Comparison of ENCODE assay signal across 18 mouse cellular contexts in the genomic region with DNA sequence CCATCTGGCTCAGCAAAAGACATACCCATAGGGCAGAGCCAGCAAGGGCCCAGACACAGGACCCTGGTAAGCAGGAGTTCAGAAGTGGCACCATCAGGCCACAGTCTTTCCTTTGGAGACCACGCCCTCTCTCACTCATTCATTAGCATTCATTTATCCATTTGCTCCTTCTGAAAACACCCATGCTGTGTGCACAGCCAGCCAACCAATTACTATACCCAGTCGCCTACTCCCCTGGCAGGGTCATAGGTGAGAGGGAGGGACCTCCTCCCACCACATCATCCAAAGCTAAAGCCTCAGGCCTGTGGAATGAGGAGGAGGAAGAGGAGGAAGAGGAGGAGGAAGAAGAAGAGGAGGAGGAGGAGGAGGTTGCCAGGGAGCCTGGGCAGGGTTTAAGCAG.
DNase-seq lines count a peak whose midpoint lies in the region; ATAC-seq and TF ChIP-seq lines count a peak whose summit lies in the region.
"Had no signal": no experiment of that assay in that cellular context is flagged by ENCODE, and none has a peak within 500 bp of the region (broad histone marks: within the 10 kb centered on the region; RNA-seq: fewer than 3 reads in every experiment).

No protein-coding gene starts in this region.

- H3K27ac ChIP-seq in forebrain, embryonic 10.5 days = peak overlapping the region; percentile 72; the same call in 1 of the 2 replicates
- H3K27ac ChIP-seq in forebrain, embryonic 14.5 days (ENCODE audit: low read depth, low read length) = no peak overlapping the region
- no peak overlapping the region for H3K27ac ChIP-seq in kidney, postnatal 0 days
- no peak overlapping the region for H3K27ac ChIP-seq in kidney, adult 2 months (ENCODE audit: insufficient read depth, low read depth, low read length)
- H3K27ac ChIP-seq in MEL (ENCODE audit: control insufficient read depth, low read depth, low read length) = no peak overlapping the region
- H3K27ac ChIP-seq: embryonic facial prominence, embryonic 12.5 days; heart, adult 2 months; midbrain, embryonic 13.5 days had no signal

- TF ChIP-seq POLR2A in kidney, adult 2 months (IDR thresholded peaks at IDR 0.05; ENCODE audit: low read depth, low read length) = no peak
- TF ChIP-seq POLR2A in MEL (IDR thresholded peaks at IDR 0.05; ENCODE audit: control insufficient read depth in 1 of 2, insufficient read depth in 1 of 2, low read depth in 1 of 2, low read length in 2 of 2, poor library complexity in 1 of 2) = no peak

- no peak for TF ChIP-seq RAD21 in MEL (IDR thresholded peaks at IDR 0.05; ENCODE audit: low read depth, low read length)

- TF ChIP-seq EP300 in MEL (IDR thresholded peaks at IDR 0.05; ENCODE audit: low read depth in 1 of 2, low read length in 2 of 2) = no peak

- H3K36me3 ChIP-seq in forebrain, embryonic 10.5 days (replicated peaks) = no peaks in the 10 kb centered on the region
- H3K36me3 ChIP-seq in forebrain, embryonic 14.5 days (ENCODE audit: control insufficient read depth, insufficient read depth, low read length) = no peaks in the 10 kb centered on the region
- no peaks in the 10 kb centered on the region for H3K36me3 ChIP-seq in kidney, postnatal 0 days (ENCODE audit: insufficient read depth, low read length)
- no peaks in the 10 kb centered on the region for H3K36me3 ChIP-seq in kidney, adult 2 months (ENCODE audit: control insufficient read depth, insufficient read depth, low read length)
- H3K36me3 ChIP-seq in MEL (ENCODE audit: control insufficient read depth in 1 of 2, insufficient read depth in 2 of 2, low read length in 2 of 2) = no peaks in the 10 kb centered on the region; a peak in 1 of 4 replicates
- H3K36me3 ChIP-seq: embryonic facial prominence, embryonic 12.5 days; midbrain, embryonic 13.5 days had no signal

- H3K79me2 ChIP-seq in MEL (ENCODE audit: control insufficient read depth, insufficient read depth, low read length, poor library complexity) = no peaks in the 10 kb centered on the region

- H3K9me3 ChIP-seq in forebrain, embryonic 10.5 days = no peaks in the 10 kb centered on the region
- H3K9me3 ChIP-seq in forebrain, embryonic 14.5 days (replicated peaks; ENCODE audit: control insufficient read depth, low read length) = no peaks in the 10 kb centered on the region
- H3K9me3 ChIP-seq in kidney, postnatal 0 days (replicated peaks; ENCODE audit: low read length) = no peaks in the 10 kb centered on the region
- no peaks in the 10 kb centered on the region for H3K9me3 ChIP-seq in MEL (replicated peaks; ENCODE audit: insufficient read depth, low read length)
- H3K9me3 ChIP-seq: embryonic facial prominence, embryonic 12.5 days; midbrain, embryonic 13.5 days had no signal

- peaks cover 70% of the 10 kb centered on the region for H3K4me1 ChIP-seq in forebrain, embryonic 10.5 days
- H3K4me1 ChIP-seq in forebrain, embryonic 14.5 days (ENCODE audit: control insufficient read depth, insufficient read depth, low read length) = peaks cover 13% of the 10 kb centered on the region
- H3K4me1 ChIP-seq in kidney, postnatal 0 days (replicated peaks; ENCODE audit: insufficient read depth, low read length) = 0 out of 2 replicates have a peak, but pooled peaks cover 13% of the 10 kb centered on the region
- no peaks in the 10 kb centered on the region for H3K4me1 ChIP-seq in kidney, adult 2 months (ENCODE audit: control insufficient read depth, insufficient read depth, low read length)
- peaks cover 0 to 9% of the 10 kb centered on the region in 2 experiments; a peak in 2 of 4 replicates for H3K4me1 ChIP-seq in MEL (ENCODE audit: control insufficient read depth in 1 of 2, insufficient read depth in 2 of 2, low read length in 2 of 2)

- no peak for ATAC-seq in forebrain, embryonic 14.5 days
- 0 out of 2 replicates have a peak, but pooled peaks have one; percentile 34 for ATAC-seq in kidney, postnatal 0 days (replicated peaks; ENCODE audit: low FRiP score, low read depth)
- ATAC-seq in megakaryocyte-erythroid progenitor cell, adult 5-6 weeks (replicated peaks; ENCODE audit: low FRiP score, low TSS enrichment, poor library complexity, severe bottlenecking) = 0 out of 2 replicates have a peak, but pooled peaks have one; percentile 24

- no peak overlapping the region for H3K4me2 ChIP-seq in forebrain, embryonic 14.5 days (ENCODE audit: low read length)
- no peak overlapping the region for H3K4me2 ChIP-seq in kidney, postnatal 0 days (ENCODE audit: low read length)
- H3K4me2 ChIP-seq: embryonic facial prominence, embryonic 12.5 days had no signal

- H3K9ac ChIP-seq in forebrain, embryonic 14.5 days (ENCODE audit: low read length) = no peak overlapping the region
- no peak overlapping the region for H3K9ac ChIP-seq in kidney, postnatal 0 days (ENCODE audit: low read depth, low read length)
- no peak overlapping the region for H3K9ac ChIP-seq in MEL (ENCODE audit: control insufficient read depth, low read depth, low read length, poor library complexity, severe bottlenecking)
- H3K9ac ChIP-seq: embryonic facial prominence, embryonic 12.5 days; midbrain, embryonic 13.5 days had no signal

- WGBS in forebrain, embryonic 10.5 days = 31% methylated on average over 2 of the region's 2 CpGs
- 22% methylated on average over 2 of the region's 2 CpGs for WGBS in forebrain, embryonic 14.5 days
- 46% methylated on average over 2 of the region's 2 CpGs for WGBS in kidney, postnatal 0 days
- WGBS in kidney, adult 2 months = 80% methylated on average over 2 of the region's 2 CpGs

- H3K27me3 ChIP-seq in forebrain, embryonic 10.5 days (ENCODE audit: poor library complexity, severe bottlenecking) = peaks cover 75% of the 10 kb centered on the region
- H3K27me3 ChIP-seq in forebrain, embryonic 14.5 days (replicated peaks; ENCODE audit: control insufficient read depth, insufficient read depth, low read length) = no peaks in the 10 kb centered on the region
- H3K27me3 ChIP-seq in kidney, postnatal 0 days (ENCODE audit: insufficient read depth, low read length) = no peaks in the 10 kb centered on the region; the same call in 1 of the 2 replicates
- no peaks in the 10 kb centered on the region for H3K27me3 ChIP-seq in kidney, adult 2 months (replicated peaks; ENCODE audit: control insufficient read depth, insufficient read depth, low read length)
- H3K27me3 ChIP-seq in MEL (ENCODE audit: control insufficient read depth in 1 of 2, insufficient read depth in 2 of 2, low read length in 2 of 2) = no peaks in the 10 kb centered on the region; a peak in 1 of 4 replicates

- H3K4me3 ChIP-seq in forebrain, embryonic 10.5 days = no peak overlapping the region
- H3K4me3 ChIP-seq in forebrain, embryonic 14.5 days (ENCODE audit: low read depth, low read length) = no peak overlapping the region
- no peak overlapping the region for H3K4me3 ChIP-seq in kidney, postnatal 0 days (replicated peaks; ENCODE audit: low read depth, low read length)
- no peak overlapping the region for H3K4me3 ChIP-seq in kidney, adult 2 months (ENCODE audit: insufficient read depth, low read depth, low read length)
- H3K4me3 ChIP-seq in MEL (ENCODE audit: control insufficient read depth in 1 of 2, insufficient read depth in 1 of 2, low read depth in 2 of 2, low read length in 2 of 2) = no peak overlapping the region
- H3K4me3 ChIP-seq: embryonic facial prominence, embryonic 12.5 days; heart, adult 2 months; midbrain, embryonic 13.5 days had no signal

- intact Hi-C loops in heart, postnatal 25 days (cut with DNase I) = no loop called here

- no peak for TF ChIP-seq CTCF in kidney, postnatal 0 days (IDR thresholded peaks at IDR 0.05; ENCODE audit: low read depth)
- TF ChIP-seq CTCF in kidney, adult 2 months (conservative IDR thresholded peaks at IDR 0.05; ENCODE audit: insufficient read depth, insufficient read length, low read depth, low read length) = no peak
- no peak for TF ChIP-seq CTCF in MEL (IDR thresholded peaks at IDR 0.05 in 2 of 3, conservative IDR thresholded peaks at IDR 0.05 in 1 of 3; ENCODE audit: control insufficient read depth in 1 of 3, insufficient read depth in 1 of 3, low read depth in 2 of 3, low read length in 3 of 3, poor library complexity in 1 of 3, severe bottlenecking in 1 of 3)

- DNase-seq in forebrain, embryonic 10.5 days (ENCODE audit: extremely low spot score, low spot score) = no peak
- no peak for DNase-seq in forebrain, embryonic 14.5 days (ENCODE audit: low spot score)
- DNase-seq in kidney, postnatal 0 days (ENCODE audit: low spot score) = peak; percentile 47
- no peak for DNase-seq in kidney, adult 2 months
- DNase-seq in MEL (ENCODE audit: low read depth, low spot score) = peak; percentile 56
- no peak for DNase-seq in heart, postnatal 25 days (ENCODE audit: low spot score)
- no peak for DNase-seq in heart, adult 8-10 months (ENCODE audit: low spot score)
- DNase-seq: adrenal gland, adult 2 months; cerebellum, adult 11 months; cerebellum, postnatal 36 days; gastrocnemius, postnatal 10 days; heart, adult 2 months; kidney, postnatal 14 days; layer of hippocampus, adult 9-11 months; thymus, postnatal 4 days had no signal

TF ChIP-seq in MEL, 35 proteins besides CTCF, POLR2A, EP300 and RAD21 (continues in another document):
- no peak for TF ChIP-seq CHD2 (IDR thresholded peaks at IDR 0.05; ENCODE audit: low read length)
- TF ChIP-seq TBP (IDR thresholded peaks at IDR 0.05; ENCODE audit: low read depth, low read length) = no peak
- TF ChIP-seq BHLHE40 (IDR thresholded peaks at IDR 0.05; ENCODE audit: borderline replicate concordance, low read depth, low read length) = no peak
- TF ChIP-seq CHD1 (IDR thresholded peaks at IDR 0.05; ENCODE audit: low read depth, low read length) = no peak
- TF ChIP-seq MYB (IDR thresholded peaks at IDR 0.05; ENCODE audit: low read depth, low read length) = no peak
- TF ChIP-seq MEF2A (IDR thresholded peaks at IDR 0.05; ENCODE audit: extremely low read depth, insufficient replicate concordance, low read depth, low read length, poor library complexity, severe bottlenecking) = no peak
- TF ChIP-seq MAX (IDR thresholded peaks at IDR 0.05; ENCODE audit: low read length) = no peak
- TF ChIP-seq ZMIZ1 (IDR thresholded peaks at IDR 0.05; ENCODE audit: low read depth, low read length) = no peak
- no peak for TF ChIP-seq TCF12 (IDR thresholded peaks at IDR 0.05; ENCODE audit: low read depth, low read length)
- TF ChIP-seq USF2 (IDR thresholded peaks at IDR 0.05; ENCODE audit: borderline replicate concordance in 1 of 2, insufficient read depth in 1 of 2, low read depth in 1 of 2, low read length in 2 of 2) = no peak
- no peak for TF ChIP-seq GATA1 (IDR thresholded peaks at IDR 0.05; ENCODE audit: low read depth, low read length)
- TF ChIP-seq NELFE (IDR thresholded peaks at IDR 0.05; ENCODE audit: low read depth, low read length) = no peak
- TF ChIP-seq MYC (IDR thresholded peaks at IDR 0.05; ENCODE audit: low read depth, low read length) = no peak
- no peak for TF ChIP-seq ZC3H11A (IDR thresholded peaks at IDR 0.05; ENCODE audit: low read depth, low read length)
- no peak for TF ChIP-seq GABPA (IDR thresholded peaks at IDR 0.05; ENCODE audit: low read depth, low read length)
- TF ChIP-seq UBTF (IDR thresholded peaks at IDR 0.05; ENCODE audit: borderline replicate concordance, insufficient read depth, low read depth, low read length) = no peak
- no peak for TF ChIP-seq POLR2AphosphoS2 (IDR thresholded peaks at IDR 0.05; ENCODE audit: low read length)

Comparison
In these comparisons a context has a peak if more than half of its experiments do, and no peak if none do; other contexts are left out.
1. DNase-seq: peak in kidney, postnatal 0 days (single experiment) and MEL (single experiment); none in forebrain, embryonic 10.5 days (single experiment), forebrain, embryonic 14.5 days (single experiment), kidney, adult 2 months (single experiment), heart, postnatal 25 days (single experiment) and heart, adult 8-10 months (single experiment).